Mouse (Mus musculus) liver, embryonic 12.5 days (tissue): ENCODE data around the gene Fam205a3. TPM values are rescaled to one million over a fixed set of nuclear protein-coding genes. Genes with fewer than 3 reads are reported as not detected.
"Not testable (repeated sequence)": the region's sequence is repeated elsewhere in the genome, so short reads cannot be mapped to it uniquely, and the experiment has no call there.

ENCODE experiments used
- ATAC-seq: fragments of 200-750 bp; cut with Nextera tagmentation; 2 replicates; pipeline ENCODE4 v1.8.0; 2017; ENCODE audit warnings: moderate number of reproducible peaks, mild to moderate bottlenecking, moderate library complexity
- H3K27ac ChIP-seq: fragments of 300-500 bp; sonication (generic); 2 replicates; pipeline ENCODE4 v1.5.1; 2016; ENCODE audit warnings: mild to moderate bottlenecking
- H3K27me3 ChIP-seq: fragments of 300-500 bp; sonication (generic); replicated peaks from 2 replicates; pipeline ENCODE4 v1.6.1; 2016; ENCODE audit warnings: mild to moderate bottlenecking, moderate library complexity
- H3K36me3 ChIP-seq: fragments of 300-500 bp; sonication (generic); 2 replicates; pipeline ENCODE4 v1.6.1; 2016; ENCODE audit warnings: mild to moderate bottlenecking, moderate library complexity
- H3K4me1 ChIP-seq: fragments of 300-500 bp; sonication (generic); 2 replicates; pipeline ENCODE4 v1.6.1; 2016
- H3K4me2 ChIP-seq: fragments of 300-500 bp; sonication (generic); 2 replicates; pipeline ENCODE4 v1.6.1; 2016; ENCODE audit warnings: mild to moderate bottlenecking, moderate library complexity
- H3K4me3 ChIP-seq: fragments of 300-500 bp; sonication (generic); 2 replicates; pipeline ENCODE4 v1.5.1; 2016; ENCODE audit warnings: mild to moderate bottlenecking, moderate library complexity
- H3K9ac ChIP-seq: fragments of 300-500 bp; sonication (generic); 2 replicates; pipeline ENCODE4 v1.6.1; 2016; ENCODE audit warnings: mild to moderate bottlenecking, moderate library complexity
- H3K9me3 ChIP-seq: fragments of 300-500 bp; sonication (generic); replicated peaks from 2 replicates; pipeline ENCODE4 v1.6.1; 2016; ENCODE audit warnings: mild to moderate bottlenecking, moderate library complexity
- WGBS: fragments of 180-500 bp; shearing (Covaris S2); methylation state at CpG from one replicate; pipeline ENCODE4 v1.1.7; 2016; ENCODE audit not compliant: insufficient replicate concordance; 5-methylcytosine and 5-hydroxymethylcytosine counted together
- polyA plus RNA-seq: library from polyadenylated mRNA; unstranded; fragments of >200 nt; fragmentation: Nextera tagmentation; extraction: Ambion mirVana; gene quantifications from 2 replicates; pipeline ENCODE4 v1.2.1, GENCODE M21; 2016

The Fam205a3 gene
- not detected in 2 replicates for polyA plus RNA-seq

- not testable (repeated sequence) for ATAC-seq, H3K9me3 ChIP-seq, H3K9ac ChIP-seq, H3K4me2 ChIP-seq, H3K4me3 ChIP-seq, H3K27ac ChIP-seq, H3K27me3 ChIP-seq, H3K36me3 ChIP-seq, H3K4me1 ChIP-seq
- WGBS: no CpG with 5 or more reads among the region's 1 CpGs
Measured at GRCm38 (mm10) chr4:42318034-42318433, at the start of gene Fam205a3. TSS of gene Fam205a3 (plus strand) at chr4:42318334.

DNA sequence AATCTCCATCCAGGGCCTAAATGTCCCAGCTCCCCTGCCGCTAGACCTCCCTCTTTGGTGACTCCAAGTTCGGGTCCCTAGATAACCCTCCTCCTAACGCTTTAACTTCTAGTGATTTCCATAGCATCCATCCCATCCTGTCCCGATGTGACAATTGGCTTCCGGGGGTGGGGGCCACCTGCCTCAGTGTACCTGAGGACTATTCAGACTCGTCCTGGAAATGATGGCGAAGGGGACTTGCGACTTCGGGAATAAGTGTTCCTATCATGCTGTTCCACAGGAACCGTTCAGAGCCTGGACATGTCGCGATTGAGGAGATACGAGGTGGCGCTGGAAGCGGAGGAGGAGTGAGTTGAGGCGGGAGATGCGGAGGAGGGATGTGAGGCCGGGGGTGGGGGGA, 24.2 kb upstream of the Fam205a3 start, which contains the start of gene Gm21953:
TSS of gene Gm21953 (plus strand) at position 301 of the 400 bp plus-strand sequence.
- ATAC-seq, H3K9me3 ChIP-seq, H3K4me1 ChIP-seq, H3K27ac ChIP-seq, H3K27me3 ChIP-seq, H3K9ac ChIP-seq, H3K4me2 ChIP-seq, H3K4me3 ChIP-seq, H3K36me3 ChIP-seq: not testable (repeated sequence)
- no CpG with 5 or more reads among the region's 18 CpGs for WGBS

Other genes starting within 250 kb of the Fam205a3 start
- not detected in 2 replicates for gene Gm3893, start 227.1 kb upstream of the Fam205a3 start, polyA plus RNA-seq
- 0.23 TPM in 1 of 2 replicates, not detected in the other for gene Gm13304, start 203.5 kb upstream of the Fam205a3 start, polyA plus RNA-seq
- gene Gm13306, start 164.9 kb upstream of the Fam205a3 start, polyA plus RNA-seq: not detected in 2 replicates
- gene Gm13305, start 149.7 kb upstream of the Fam205a3 start, polyA plus RNA-seq: not detected in 2 replicates
- not detected in 2 replicates for gene Gm10600, start 77.7 kb upstream of the Fam205a3 start, polyA plus RNA-seq
- not detected in 2 replicates for gene Ccl21b, start 62.6 kb upstream of the Fam205a3 start, polyA plus RNA-seq
- not detected in 2 replicates for gene Gm21953, start 24.1 kb upstream of the Fam205a3 start, polyA plus RNA-seq
- gene Gm21586, start 121.0 kb downstream of the Fam205a3 start, polyA plus RNA-seq: not detected in 2 replicates
- gene Gm2163, start 148.4 kb downstream of the Fam205a3 start, polyA plus RNA-seq: not detected in 2 replicates
- not detected in 2 replicates for gene Fam205a2, start 209.8 kb downstream of the Fam205a3 start, polyA plus RNA-seq